Mouse (Mus musculus) stomach, postnatal 0 days (tissue): ENCODE results near the gene Gm36028.

Source experiments
- CTCF ChIP-seq: IDR thresholded peaks from 2 replicates; pipeline ENCODE4 v1.5.1; 2016; ENCODE audit warnings: antibody characterized with exemption, low read depth, mild to moderate bottlenecking, moderate library complexity
- EP300 ChIP-seq: optimal IDR thresholded peaks from 2 replicates; pipeline ENCODE3; 2016; ENCODE audit warnings: antibody characterized with exemption

- TF ChIP-seq CTCF = no peak
- no peak for TF ChIP-seq EP300
Observed at GRCm38 (mm10) chr16:37854593-37854992, 6.4 kb downstream of the Gm36028 start.
